Mouse (Mus musculus): Measurements from ENCODE around the gene Cntn5.

- TF ChIP-seq MAX (IDR thresholded peaks at IDR 0.05) (no peak), USF1 (IDR thresholded peaks at IDR 0.05; ENCODE audit: low read depth) (no peak)
Observed at GRCm38 (mm10) chr9:9830231-9830630, 1074.3 kb downstream of the Cntn5 start.

Data from C2C12 (cell line).